Mouse (Mus musculus): ENCODE data around the gene Smyd3. TPM values are rescaled to one million over a fixed set of nuclear protein-coding genes. Genes with fewer than 3 reads are reported as not detected.
A peak's percentile ranks its signal among the peaks of the same experiment; 100 is the strongest.
"Not testable (repeated sequence)": the region's sequence is repeated elsewhere in the genome, so short reads cannot be mapped to it uniquely, and the experiment has no call there.

Smyd3 gene
- polyA plus RNA-seq, 1 experiment from 2014 or later: 13.1 TPM

DNA sequence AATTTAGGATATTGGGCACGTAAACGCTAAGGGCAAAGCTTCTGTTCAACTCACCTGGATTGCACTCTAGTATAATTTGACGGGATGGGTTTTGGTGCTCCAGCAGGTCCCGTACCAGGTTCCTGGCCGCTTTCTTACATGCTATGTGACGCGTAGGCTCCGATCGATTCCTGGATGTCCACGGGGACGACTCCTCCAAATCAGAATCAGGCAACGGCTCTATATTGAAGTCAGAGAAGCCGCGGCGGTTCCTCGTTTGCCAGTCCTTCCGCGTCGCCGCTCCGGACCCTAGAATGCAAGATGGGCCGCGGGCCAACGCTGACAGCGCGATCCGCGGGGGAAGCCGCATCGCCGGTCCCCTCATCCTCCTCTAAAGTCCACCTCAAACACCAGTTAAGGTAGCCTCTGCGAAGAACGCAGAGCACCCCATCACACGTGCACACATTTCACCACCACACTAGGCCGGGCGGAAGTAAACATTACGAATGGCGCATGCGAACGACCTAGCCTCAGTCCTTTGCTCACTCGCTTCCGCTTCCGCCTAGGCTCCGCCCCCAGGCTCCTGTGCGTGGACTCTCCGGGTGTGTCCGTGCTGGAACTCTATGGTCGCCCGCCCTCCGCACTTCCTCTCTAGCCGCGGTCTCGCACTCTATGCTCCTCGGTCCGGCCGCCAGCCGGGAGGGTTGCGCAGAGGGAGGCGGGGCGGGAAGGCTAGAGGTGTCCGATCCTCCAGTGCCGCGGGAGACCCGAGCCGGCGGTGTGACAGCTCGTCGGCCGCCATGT is 28.1 kb upstream of the Smyd3 start, which contains the start of the genes Tfb2m and Cnst:
Gene Tfb2m (minus strand): TSS at position 500 of the 783 bp plus-strand sequence.
Gene Cnst (plus strand): TSS at position 603 of the 783 bp plus-strand sequence.
- under 1% methylated on average over 69 of the region's 69 CpGs for WGBS
- not testable (repeated sequence) for H3K9me3 ChIP-seq (ENCODE audit: control insufficient read depth, low read length); H3K36me3 ChIP-seq (ENCODE audit: control insufficient read depth, insufficient read depth, low read length); H3K27me3 ChIP-seq (ENCODE audit: control insufficient read depth, insufficient read depth, low read length)
- H3K4me1 ChIP-seq (ENCODE audit: control insufficient read depth, insufficient read depth, low read length): peaks cover 11% of the 10 kb centered on the region
- peak within 1 kb of the TSS; percentile 70 for H3K4me3 ChIP-seq (ENCODE audit: low read depth, low read length)
- peak within 1 kb of the TSS; percentile 87 for H3K27ac ChIP-seq (ENCODE audit: low read depth, low read length)
- H3K4me2 ChIP-seq: peak within 1 kb of the TSS; percentile 58
- ATAC-seq (ENCODE audit: low FRiP score) (peak; percentile 99), DNase-seq (ENCODE audit: low spot score, missing footprints) (peak; percentile 99)
- H3K9ac ChIP-seq (ENCODE audit: low read length): peak within 1 kb of the TSS; percentile 75

- H3K27me3 ChIP-seq (ENCODE audit: control insufficient read depth, insufficient read depth, low read length): no peaks in the 10 kb centered on the region
- H3K36me3 ChIP-seq (ENCODE audit: control insufficient read depth, insufficient read depth, low read length): no peaks in the 10 kb centered on the region
- 66% methylated on average over 3 of the region's 3 CpGs for WGBS
- H3K4me1 ChIP-seq (ENCODE audit: control insufficient read depth, insufficient read depth, low read length): peaks cover 4% of the 10 kb centered on the region
- H3K9me3 ChIP-seq (ENCODE audit: control insufficient read depth, low read length): no peaks in the 10 kb centered on the region
- DNase-seq (ENCODE audit: low spot score, missing footprints): no peak
- no peak for ATAC-seq (ENCODE audit: low FRiP score)
- no peak overlapping the region for H3K4me2 ChIP-seq
- no peak overlapping the region for H3K27ac ChIP-seq (ENCODE audit: low read depth, low read length)
- no peak overlapping the region for H3K4me3 ChIP-seq (ENCODE audit: low read depth, low read length)
- no peak overlapping the region for H3K9ac ChIP-seq (ENCODE audit: low read length)
Measured at GRCm38 (mm10) chr1:179541502-179541901, 23.7 kb upstream of the Smyd3 start.

DNA sequence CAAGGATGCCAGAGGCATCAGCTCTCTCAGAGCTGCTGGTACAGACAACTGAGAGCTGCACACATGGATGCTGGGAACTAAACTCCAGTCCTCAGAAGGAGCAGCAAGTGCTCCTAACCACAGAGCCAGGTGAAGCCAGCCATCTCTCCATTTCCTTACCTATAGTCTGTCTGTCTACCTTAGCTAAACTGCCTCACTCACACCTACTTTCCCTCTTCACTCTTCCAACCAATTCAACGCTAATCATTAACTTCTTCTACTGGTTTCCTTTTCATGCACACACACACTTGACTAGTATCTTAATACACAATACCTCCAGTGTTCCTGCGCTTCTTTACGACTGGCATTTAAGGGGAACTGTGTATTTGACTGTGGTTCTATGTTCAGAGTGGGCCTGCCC is 22.0 kb upstream of the Smyd3 start:
- DNase-seq (ENCODE audit: low spot score, missing footprints) (no peak), ATAC-seq (ENCODE audit: low FRiP score) (no peak)
- Histone ChIP-seq H3K9me3 (ENCODE audit: control insufficient read depth, low read length) (no peaks in the 10 kb centered on the region), H3K36me3 (ENCODE audit: control insufficient read depth, insufficient read depth, low read length) (no peaks in the 10 kb centered on the region), H3K27ac (ENCODE audit: low read depth, low read length) (no peak overlapping the region), H3K4me3 (ENCODE audit: low read depth, low read length) (no peak overlapping the region), H3K9ac (ENCODE audit: low read length) (no peak overlapping the region), H3K4me1 (ENCODE audit: control insufficient read depth, insufficient read depth, low read length) (peaks cover under 1% of the 10 kb centered on the region; the same call in 1 of the 2 replicates), H3K27me3 (ENCODE audit: control insufficient read depth, insufficient read depth, low read length) (no peaks in the 10 kb centered on the region), H3K4me2 (no peak overlapping the region)
- 93% methylated on average over 3 of the region's 3 CpGs for WGBS

GRCm38 (mm10) chr1:179539054-179539453 is 21.2 kb upstream of the Smyd3 start:
- DNase-seq (ENCODE audit: low spot score, missing footprints) (no peak), ATAC-seq (ENCODE audit: low FRiP score) (no peak)
- Histone ChIP-seq H3K36me3 (ENCODE audit: control insufficient read depth, insufficient read depth, low read length) (no peaks in the 10 kb centered on the region), H3K4me1 (ENCODE audit: control insufficient read depth, insufficient read depth, low read length) (no peaks in the 10 kb centered on the region), H3K9ac (ENCODE audit: low read length) (no peak overlapping the region), H3K4me2 (no peak overlapping the region), H3K27me3 (ENCODE audit: control insufficient read depth, insufficient read depth, low read length) (no peaks in the 10 kb centered on the region), H3K9me3 (ENCODE audit: control insufficient read depth, low read length) (no peaks in the 10 kb centered on the region), H3K27ac (ENCODE audit: low read depth, low read length) (no peak overlapping the region), H3K4me3 (ENCODE audit: low read depth, low read length) (no peak overlapping the region)
- WGBS: 90% methylated on average over 3 of the region's 3 CpGs

DNA sequence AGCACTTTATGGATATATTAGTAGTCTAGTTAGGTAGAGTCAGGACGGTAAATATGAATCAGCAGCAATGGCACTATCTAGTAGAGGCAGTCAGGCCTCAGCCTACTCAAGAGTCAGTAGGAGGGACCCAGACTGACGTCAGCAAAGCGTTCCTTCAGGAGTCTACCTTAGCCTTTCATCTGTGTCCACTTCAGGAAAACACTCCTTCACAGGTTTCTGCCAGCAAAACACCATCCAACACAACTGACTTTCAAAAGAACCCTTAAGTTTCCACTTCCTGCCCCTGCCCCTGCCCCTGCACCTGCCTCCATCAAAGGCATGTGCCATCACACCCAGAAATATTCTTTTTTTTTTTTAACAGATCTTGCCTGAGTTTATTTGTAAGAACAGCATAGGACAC is 2.1 kb upstream of the Smyd3 start:
- H3K36me3 ChIP-seq (ENCODE audit: control insufficient read depth, insufficient read depth, low read length): no peaks in the 10 kb centered on the region
- H3K4me1 ChIP-seq (ENCODE audit: control insufficient read depth, insufficient read depth, low read length): peaks cover 6% of the 10 kb centered on the region; the same call in 1 of the 2 replicates
- H3K27ac ChIP-seq (ENCODE audit: low read depth, low read length): no peak overlapping the region
- no peak overlapping the region for H3K4me3 ChIP-seq (ENCODE audit: low read depth, low read length)
- DNase-seq (ENCODE audit: low spot score, missing footprints) (no peak), ATAC-seq (ENCODE audit: low FRiP score) (no peak)
- no peak overlapping the region for H3K4me2 ChIP-seq
- H3K27me3 ChIP-seq (ENCODE audit: control insufficient read depth, insufficient read depth, low read length): no peaks in the 10 kb centered on the region
- H3K9me3 ChIP-seq (ENCODE audit: control insufficient read depth, low read length): no peaks in the 10 kb centered on the region
- WGBS: 86% methylated on average over 3 of the region's 3 CpGs
- H3K9ac ChIP-seq (ENCODE audit: low read length): no peak overlapping the region

DNA sequence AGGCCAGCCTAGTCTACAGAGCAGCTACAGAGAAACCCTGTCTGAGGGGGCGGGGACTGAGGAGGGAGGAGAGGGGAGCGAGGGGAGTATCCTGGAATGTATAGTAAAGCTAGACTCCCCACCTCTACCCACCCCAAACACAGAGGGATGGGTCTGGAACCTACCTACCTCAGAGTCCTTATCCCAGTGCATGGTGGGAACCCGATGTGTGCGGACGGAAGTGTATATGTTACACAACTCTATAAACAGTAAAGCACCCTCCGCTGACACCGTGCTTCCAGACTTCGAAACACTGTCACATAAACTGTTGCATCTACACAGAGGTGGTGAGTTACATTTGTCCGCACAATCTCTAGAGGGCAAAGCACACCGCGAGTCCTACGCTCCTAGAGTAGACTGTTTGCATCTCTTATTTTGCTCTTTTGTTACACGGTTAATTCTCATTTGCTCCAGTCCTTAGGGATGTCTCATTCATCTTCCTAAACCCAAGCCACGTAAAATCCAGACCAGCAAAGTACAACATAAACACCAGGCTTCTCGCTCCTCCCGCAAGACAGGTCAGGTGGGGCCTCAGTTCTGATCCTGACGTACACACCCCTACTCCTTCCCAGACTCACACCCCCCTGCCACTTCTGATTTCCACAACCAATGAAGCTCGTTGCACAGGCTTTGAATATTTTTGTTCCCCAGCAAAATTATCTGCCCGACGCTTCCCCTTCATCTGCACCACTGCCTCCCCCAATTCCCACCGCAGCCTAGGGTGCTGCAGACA is 714 bp downstream of the Smyd3 start:
- Histone ChIP-seq H3K27me3 (ENCODE audit: control insufficient read depth, insufficient read depth, low read length) (no peaks in the 10 kb centered on the region), H3K4me2 (peak overlapping the region; percentile 97), H3K36me3 (ENCODE audit: control insufficient read depth, insufficient read depth, low read length) (no peaks in the 10 kb centered on the region), H3K9me3 (ENCODE audit: control insufficient read depth, low read length) (no peaks in the 10 kb centered on the region), H3K27ac (ENCODE audit: low read depth, low read length) (no peak overlapping the region), H3K4me3 (ENCODE audit: low read depth, low read length) (peak overlapping the region; percentile 66), H3K4me1 (ENCODE audit: control insufficient read depth, insufficient read depth, low read length) (peaks cover 6% of the 10 kb centered on the region; the same call in 1 of the 2 replicates), H3K9ac (ENCODE audit: low read length) (peak overlapping the region; percentile 73)
- ATAC-seq (ENCODE audit: low FRiP score) (peak; percentile 53), DNase-seq (ENCODE audit: low spot score, missing footprints) (peak; percentile 90)
- WGBS: under 1% methylated on average over 21 of the region's 21 CpGs

DNA sequence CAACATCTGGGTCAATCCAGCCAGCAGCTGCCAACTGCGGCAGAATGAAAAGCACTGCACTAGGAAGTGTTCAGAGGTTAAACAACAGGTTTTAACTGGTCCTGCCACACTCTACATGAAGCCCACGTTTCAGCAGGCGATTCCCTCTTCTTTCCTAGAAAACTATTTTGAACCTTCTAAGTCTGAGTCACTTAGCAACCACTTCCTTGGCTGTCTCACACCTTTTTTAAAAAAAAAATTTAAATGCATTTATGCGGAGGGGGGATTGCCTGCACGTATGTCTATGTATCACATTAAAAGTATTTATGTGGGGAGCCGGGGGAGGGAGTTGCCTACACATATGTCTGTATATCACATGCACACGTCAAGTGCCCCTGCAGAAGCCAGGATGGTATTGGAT is 5.9 kb downstream of the Smyd3 start:
- no peak overlapping the region for H3K4me3 ChIP-seq (ENCODE audit: low read depth, low read length)
- H3K27ac ChIP-seq (ENCODE audit: low read depth, low read length): no peak overlapping the region
- WGBS: 89% methylated on average over 7 of the region's 7 CpGs
- H3K4me1 ChIP-seq (ENCODE audit: control insufficient read depth, insufficient read depth, low read length): peaks cover 6% of the 10 kb centered on the region; the same call in 1 of the 2 replicates
- H3K9me3 ChIP-seq (ENCODE audit: control insufficient read depth, low read length): no peaks in the 10 kb centered on the region
- no peak overlapping the region for H3K9ac ChIP-seq (ENCODE audit: low read length)
- no peak overlapping the region for H3K4me2 ChIP-seq
- ATAC-seq (ENCODE audit: low FRiP score) (no peak), DNase-seq (ENCODE audit: low spot score, missing footprints) (no peak)
- H3K36me3 ChIP-seq (ENCODE audit: control insufficient read depth, insufficient read depth, low read length): no peaks in the 10 kb centered on the region
- no peaks in the 10 kb centered on the region for H3K27me3 ChIP-seq (ENCODE audit: control insufficient read depth, insufficient read depth, low read length)

DNA sequence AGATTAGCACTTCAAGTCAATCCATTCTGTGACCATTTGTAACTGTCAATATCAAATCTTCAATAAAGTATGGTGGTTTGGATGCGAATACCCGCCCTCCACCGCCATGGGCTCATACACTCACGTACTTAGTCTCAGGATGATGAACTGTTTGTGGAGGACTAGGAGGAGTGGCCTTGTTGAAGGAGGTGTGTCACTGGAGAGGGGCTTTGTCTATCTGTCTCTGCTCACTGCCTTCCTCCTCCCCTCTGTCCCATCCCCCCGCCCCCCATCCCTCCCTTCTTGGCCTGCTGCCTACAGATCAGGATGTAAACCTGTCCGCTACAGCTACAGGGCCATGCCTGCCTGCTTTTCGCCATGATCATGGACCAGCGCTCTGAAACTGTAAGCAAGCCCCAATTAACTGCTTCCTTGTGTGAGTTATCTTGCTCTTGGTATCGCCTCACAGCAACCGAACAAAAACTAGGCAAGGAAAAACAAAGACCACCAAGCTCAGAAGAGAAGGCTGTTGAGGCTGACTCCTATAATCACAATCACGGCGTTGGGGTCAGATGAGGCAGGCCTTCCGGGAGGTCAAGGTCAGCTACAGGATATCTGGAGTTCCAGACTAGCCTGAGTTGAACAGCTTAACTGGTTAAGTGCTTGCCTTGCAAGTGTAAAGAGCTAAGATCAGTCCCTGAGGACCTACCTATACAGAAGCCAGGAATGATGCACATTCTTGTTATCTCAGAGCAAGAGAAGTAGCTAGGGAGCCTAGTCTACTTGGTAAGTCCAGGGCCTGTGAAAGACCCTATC is 7.1 kb downstream of the Smyd3 start:
- H3K4me1 ChIP-seq (ENCODE audit: control insufficient read depth, insufficient read depth, low read length): no peaks in the 10 kb centered on the region
- WGBS: 89% methylated on average over 13 of the region's 13 CpGs

More for the DNA sequence above, 7.1 kb downstream of the Smyd3 start:
- Histone ChIP-seq H3K27ac (ENCODE audit: low read depth, low read length) (no peak overlapping the region), H3K4me3 (ENCODE audit: low read depth, low read length) (no peak overlapping the region), H3K27me3 (ENCODE audit: control insufficient read depth, insufficient read depth, low read length) (no peaks in the 10 kb centered on the region), H3K9me3 (ENCODE audit: control insufficient read depth, low read length) (no peaks in the 10 kb centered on the region), H3K36me3 (ENCODE audit: control insufficient read depth, insufficient read depth, low read length) (no peaks in the 10 kb centered on the region), H3K9ac (ENCODE audit: low read length) (no peak overlapping the region), H3K4me2 (no peak overlapping the region)
- DNase-seq (ENCODE audit: low spot score, missing footprints): no peak
- ATAC-seq (ENCODE audit: low FRiP score): no peak
